Mouse (Mus musculus): Measurements from ENCODE around the gene Fam207a.

DNA sequence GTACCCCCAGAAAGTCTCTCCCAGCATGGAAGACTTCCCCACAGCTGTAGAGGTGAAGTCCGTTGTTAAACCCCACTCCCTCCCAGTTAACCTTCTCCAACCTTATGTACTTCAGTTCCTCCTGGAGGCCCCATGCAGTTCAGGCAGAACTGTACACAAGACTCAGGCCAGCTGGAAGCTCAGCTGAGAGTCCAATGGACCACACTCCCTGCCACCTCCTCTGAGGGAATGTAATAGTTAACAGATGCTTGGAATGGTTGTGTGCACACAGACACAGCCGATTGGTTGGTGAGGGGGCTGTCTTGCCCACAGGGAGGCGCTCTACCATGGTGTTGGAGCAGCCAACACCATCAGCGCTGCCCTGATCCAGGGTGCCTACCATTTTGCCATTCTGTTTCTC lies 73.3 kb downstream of the Fam207a start:
- TF ChIP-seq GATA1 (IDR thresholded peaks at IDR 0.05; ENCODE audit: borderline replicate concordance, low read length) (no peak), FLI1 (IDR thresholded peaks at IDR 0.05; ENCODE audit: low read length) (no peak)

All from megakaryocyte, embryonic 14.5 days (primary cell).